Mouse (Mus musculus) ES-E14 (cell line): Measurements from ENCODE around the gene Rnd1. TPM values are rescaled to one million over a fixed set of nuclear protein-coding genes. Genes with fewer than 3 reads are reported as not detected.

ENCODE experiments used
- DNase-seq: peaks from one replicate; pipeline ENCODE4 v3.0.0-alpha.2; 2013; ENCODE audit warnings: low read depth, low spot score
- H3K27ac ChIP-seq: 2 replicates; pipeline ENCODE4 v1.5.1; 2012; ENCODE audit warnings: low read depth, mild to moderate bottlenecking, low read length, moderate library complexity, mixed read lengths; ENCODE audit not compliant: poor library complexity, insufficient read depth, severe bottlenecking
- H3K36me3 ChIP-seq: 2 replicates; pipeline ENCODE4 v1.6.1; 2012; ENCODE audit warnings: mild to moderate bottlenecking, low read length, moderate library complexity, mixed read lengths; ENCODE audit not compliant: control insufficient read depth, poor library complexity, insufficient read depth, severe bottlenecking
- H3K4me1 ChIP-seq, 2 experiments: fragments of 150-350 bp in 1 of 2; sonication (generic) in 1 of 2; 2 replicates each; pipeline ENCODE4 v1.6.1; 2012; ENCODE audit warnings: low read length in 2 of 2, mild to moderate bottlenecking in 1 of 2, mixed read lengths in 1 of 2; ENCODE audit not compliant: control insufficient read depth in 2 of 2, insufficient read depth in 2 of 2, poor library complexity in 1 of 2
- H3K4me3 ChIP-seq, 2 experiments: fragments of 150-350 bp in 1 of 2; sonication (generic) in 1 of 2; 2 replicates each; pipeline ENCODE4 v1.5.1; 2012; ENCODE audit warnings: low read length in 2 of 2, low read depth in 1 of 2, mild to moderate bottlenecking in 1 of 2, mixed read lengths in 1 of 2; ENCODE audit not compliant: insufficient read depth in 1 of 2, poor library complexity in 1 of 2, severe bottlenecking in 1 of 2
- H3K9ac ChIP-seq: 2 replicates; pipeline ENCODE4 v1.6.1; 2012; ENCODE audit warnings: low read depth, mild to moderate bottlenecking, low read length, mixed read lengths; ENCODE audit not compliant: poor library complexity, insufficient read depth, severe bottlenecking
- H3K9me3 ChIP-seq: fragments of 150-350 bp; sonication (generic); 2 replicates; pipeline ENCODE4 v1.6.1; 2012; ENCODE audit warnings: low read depth, mild to moderate bottlenecking, low read length; ENCODE audit not compliant: control insufficient read depth, insufficient read depth
- CHD2 ChIP-seq: IDR thresholded peaks from 2 replicates; pipeline ENCODE4 v1.6.1; 2014; ENCODE audit warnings: mild to moderate bottlenecking, low read depth, low read length, inconsistent platforms
- HCFC1 ChIP-seq: IDR thresholded peaks from 2 replicates; pipeline ENCODE4 v1.6.1; 2012; ENCODE audit warnings: low read length, inconsistent platforms, borderline replicate concordance; ENCODE audit not compliant: insufficient read depth
- MAFK ChIP-seq: IDR thresholded peaks from 2 replicates; pipeline ENCODE4 v1.6.1; 2014; ENCODE audit warnings: mild to moderate bottlenecking, low read depth, low read length, inconsistent platforms; ENCODE audit not compliant: insufficient read depth
- ZC3H11A ChIP-seq: IDR thresholded peaks from 2 replicates; pipeline ENCODE4 v1.6.1; 2012; ENCODE audit warnings: low read depth, mild to moderate bottlenecking, inconsistent platforms, low read length, borderline replicate concordance
- ZNF384 ChIP-seq: IDR thresholded peaks from 2 replicates; pipeline ENCODE4 v1.6.1; 2012; ENCODE audit warnings: low read depth, low read length, inconsistent platforms
- in situ Hi-C, 2 experiments: fragments of 600-800 bp; cut with MboI; formaldehyde crosslinking; loops; one replicate each; pipeline ENCODE4 v1.15.1; 2025; ENCODE audit warnings: low sequenced_read_pairs in 2 of 2, inconsistent platforms in 1 of 2; ENCODE audit not compliant: unreplicated experiment in 2 of 2
- total RNA-seq: library from RNA; depleted of rRNA; stranded (reverse); fragments of 300-350 nt; gene quantifications from 2 replicates; pipeline ENCODE4 v1.2.3, GENCODE M21; 2012

Gene Rnd1
- total RNA-seq, 1 experiment = 7.6 TPM

GRCm38 (mm10) chr15:98632921-98633320, 44.3 kb downstream of the Rnd1 start:
- H3K36me3 ChIP-seq = no peaks in the 10 kb centered on the region
- peaks cover 10 to 50% of the 10 kb centered on the region in 2 experiments for H3K4me1 ChIP-seq
- in situ Hi-C loops = no loop called here
- H3K4me3 ChIP-seq = no peak overlapping the region
- no peak for TF ChIP-seq HCFC1
- TF ChIP-seq CHD2 = no peak
- no peak for TF ChIP-seq MAFK
- TF ChIP-seq ZC3H11A = no peak
- TF ChIP-seq ZNF384 = no peak
- peak overlapping the region; percentile 15; the same call in 1 of the 2 replicates for H3K9ac ChIP-seq
- no peaks in the 10 kb centered on the region for H3K9me3 ChIP-seq
- DNase-seq = no peak
- no peak overlapping the region for H3K27ac ChIP-seq

- Histone ChIP-seq H3K4me1 (peaks cover 8 to 46% of the 10 kb centered on the region in 2 experiments; a peak in 3 of 4 replicates), H3K9ac (peak overlapping the region; percentile 15; the same call in 1 of the 2 replicates), H3K4me3 (peak overlapping the region; percentile 31 to 54), H3K36me3 (no peaks in the 10 kb centered on the region), H3K9me3 (no peaks in the 10 kb centered on the region), H3K27ac (no peak overlapping the region; the same call in 1 of the 2 replicates)
- in situ Hi-C loops = no loop called here
- TF ChIP-seq ZC3H11A (no peak), HCFC1 (no peak), CHD2 (no peak), MAFK (no peak), ZNF384 (no peak)
- DNase-seq = no peak
Observed at GRCm38 (mm10) chr15:98632107-98632744, 45.0 kb downstream of the Rnd1 start.

- Histone ChIP-seq H3K36me3 (no peaks in the 10 kb centered on the region), H3K9me3 (no peaks in the 10 kb centered on the region), H3K4me1 (peaks cover 7 to 42% of the 10 kb centered on the region in 2 experiments; a peak in 3 of 4 replicates), H3K27ac (no peak overlapping the region; the same call in 1 of the 2 replicates), H3K4me3 (peak overlapping the region; percentile 55 to 63), H3K9ac (peak overlapping the region; percentile 48; the same call in 1 of the 2 replicates)
- 0 out of 2 replicates have a peak, but pooled peaks have one; percentile 40 for TF ChIP-seq ZNF384
- peak; percentile 63; the same call in 1 of the 2 replicates for TF ChIP-seq HCFC1
- peak; percentile 20; the same call in 1 of the 2 replicates for TF ChIP-seq ZC3H11A
- no peak for TF ChIP-seq CHD2
- in situ Hi-C loops = no loop called here
- DNase-seq = peak; percentile 97
Observed at GRCm38 (mm10) chr15:98631493-98631892, 45.8 kb downstream of the Rnd1 start.

GRCm38 (mm10) chr15:98630540-98630939, 46.7 kb downstream of the Rnd1 start, which contains the start of gene Cacnb3:
Cacnb3 (plus strand) TSS chr15:98630840.
- Histone ChIP-seq H3K9ac (peak within 1 kb of the TSS; percentile 48; the same call in 1 of the 2 replicates), H3K27ac (no peak within 1 kb of the TSS; the same call in 1 of the 2 replicates), H3K9me3 (no peaks in the 10 kb centered on the region), H3K4me1 (peaks cover 7 to 39% of the 10 kb centered on the region in 2 experiments), H3K36me3 (no peaks in the 10 kb centered on the region), H3K4me3 (peak within 1 kb of the TSS; percentile 55 to 63)
- DNase-seq = no peak
- in situ Hi-C loops = no loop called here
- no peak for TF ChIP-seq HCFC1
- TF ChIP-seq ZNF384 = no peak
- TF ChIP-seq MAFK = no peak
- no peak for TF ChIP-seq CHD2
- TF ChIP-seq ZC3H11A = no peak
